Mouse (Mus musculus) liver, embryonic 16.5 days (tissue): ENCODE measurements at regions not wholly inside any gene's neighbourhood (a gene's known extent, or its start where the extent isn't known, plus 50 kb on each side); places are given as distances from the start of the nearest gene placed in this dataset.

ENCODE experiments used
- ATAC-seq: fragments of 200-750 bp; cut with Nextera tagmentation; 2 replicates; pipeline ENCODE4 v1.8.0; 2017; ENCODE audit warnings: low read depth, mild to moderate bottlenecking, moderate number of reproducible peaks, moderate library complexity
- H3K27ac ChIP-seq: fragments of 300-500 bp; sonication (generic); 2 replicates; pipeline ENCODE4 v1.5.1; 2014; ENCODE audit warnings: mild to moderate bottlenecking, low read length
- H3K27me3 ChIP-seq: fragments of 300-500 bp; sonication (generic); 2 replicates; pipeline ENCODE4 v1.6.1; 2014; ENCODE audit warnings: low read depth, low read length, mixed read lengths; ENCODE audit not compliant: control insufficient read depth, insufficient read depth
- H3K36me3 ChIP-seq: fragments of 300-500 bp; sonication (generic); 2 replicates; pipeline ENCODE4 v1.6.1; 2014; ENCODE audit warnings: mild to moderate bottlenecking; ENCODE audit not compliant: control insufficient read depth, insufficient read depth
- H3K4me1 ChIP-seq: fragments of 300-500 bp; sonication (generic); 2 replicates; pipeline ENCODE4 v1.6.1; 2014; ENCODE audit warnings: low read depth, low read length, mixed read lengths; ENCODE audit not compliant: control insufficient read depth
- H3K4me2 ChIP-seq: fragments of 300-500 bp; sonication (generic); 2 replicates; pipeline ENCODE4 v1.6.1; 2014; ENCODE audit warnings: low read depth, low read length, mixed read lengths
- H3K4me3 ChIP-seq: fragments of 300-500 bp; sonication (generic); 2 replicates; pipeline ENCODE4 v1.5.1; 2014; ENCODE audit warnings: low read depth, mild to moderate bottlenecking, low read length
- H3K9ac ChIP-seq: fragments of 300-500 bp; sonication (generic); 2 replicates; pipeline ENCODE4 v1.6.1; 2014; ENCODE audit warnings: low read depth, low read length
- H3K9me3 ChIP-seq: fragments of 300-500 bp; sonication (generic); replicated peaks from 2 replicates; pipeline ENCODE4 v1.6.1; 2016; ENCODE audit warnings: low read length; ENCODE audit not compliant: control insufficient read depth
- WGBS: fragments of 180-500 bp; shearing (Covaris S2); extraction: QIAGEN DNeasy Blood & Tissue Kit; methylation state at CpG from one replicate; pipeline ENCODE4 v1.1.7; 2014; ENCODE audit not compliant: insufficient replicate concordance; 5-methylcytosine and 5-hydroxymethylcytosine counted together

- Histone ChIP-seq H3K9me3 (no peaks in the 10 kb centered on the region), H3K27me3 (no peaks in the 10 kb centered on the region), H3K4me1 (no peaks in the 10 kb centered on the region), H3K4me2 (no peak overlapping the region), H3K4me3 (no peak overlapping the region), H3K27ac (no peak overlapping the region), H3K9ac (no peak overlapping the region), H3K36me3 (no peaks in the 10 kb centered on the region)
- WGBS = 59% methylated on average over 3 of the region's 3 CpGs
- no peak for ATAC-seq
Measured at GRCm38 (mm10) chr10:117579210-117579609, 50.1 kb upstream of the Cpm start.

DNA sequence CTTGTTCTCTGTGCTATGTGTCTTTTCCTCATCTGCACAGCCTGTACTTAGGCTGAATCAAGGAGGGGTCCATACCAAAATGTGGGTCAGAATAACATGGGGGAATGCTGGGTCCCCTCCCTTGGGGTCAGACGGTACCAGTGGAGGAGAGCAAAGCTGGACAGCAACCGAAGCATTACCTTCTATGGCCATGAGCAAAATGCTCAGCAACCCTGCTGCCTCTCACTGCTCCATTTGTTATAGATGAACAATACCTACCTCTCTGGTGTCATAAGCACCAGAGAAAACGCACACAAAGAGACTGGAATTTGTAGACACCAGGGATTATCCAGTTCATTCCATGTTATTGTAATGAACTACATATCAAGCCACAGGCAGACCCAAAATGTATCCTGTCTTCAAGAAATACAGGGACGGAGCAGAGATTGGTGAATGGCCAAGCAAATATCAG, 50.6 kb upstream of the Cpm start:
- Histone ChIP-seq H3K9me3 (no peaks in the 10 kb centered on the region), H3K36me3 (no peaks in the 10 kb centered on the region), H3K9ac (no peak overlapping the region), H3K27me3 (no peaks in the 10 kb centered on the region), H3K27ac (no peak overlapping the region), H3K4me3 (no peak overlapping the region), H3K4me2 (no peak overlapping the region), H3K4me1 (no peaks in the 10 kb centered on the region)
- WGBS = 66% methylated on average over 4 of the region's 4 CpGs
- ATAC-seq = no peak

DNA sequence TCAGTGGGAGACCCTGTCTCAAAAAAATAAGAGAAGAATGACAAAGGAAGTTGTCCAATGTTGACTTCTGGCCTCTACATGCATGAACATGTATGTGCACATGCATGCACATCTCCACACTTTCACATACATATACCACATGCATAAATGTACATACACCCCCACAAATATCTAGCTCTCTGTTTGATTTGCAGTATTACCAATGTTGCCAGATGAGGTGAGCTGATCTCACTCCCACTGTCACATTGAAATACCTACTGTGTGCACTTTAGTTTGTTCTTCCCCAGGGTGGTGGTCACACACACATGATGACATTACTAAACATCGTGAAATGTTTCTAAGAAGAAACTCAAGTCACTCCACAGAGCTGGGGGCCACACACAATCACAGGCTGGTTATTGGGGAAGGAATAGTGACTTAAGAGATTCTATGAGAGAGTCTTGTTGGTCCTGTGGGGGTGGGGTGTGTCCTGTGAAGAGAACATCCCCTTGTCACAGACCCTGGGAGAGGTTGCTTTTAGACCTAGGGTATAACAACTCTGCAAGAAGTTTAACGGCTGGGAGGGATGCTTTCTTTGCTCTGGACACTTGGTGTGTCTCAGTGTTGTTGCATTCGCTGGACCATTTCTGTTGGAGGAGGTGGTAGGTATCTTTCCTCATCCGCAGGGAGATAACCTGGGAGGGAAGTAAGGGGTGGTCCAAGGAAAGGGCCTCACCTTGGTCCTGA, 51.2 kb upstream of the Cpm start:
- Histone ChIP-seq H3K27ac (no peak overlapping the region), H3K4me3 (no peak overlapping the region), H3K4me2 (no peak overlapping the region), H3K9ac (no peak overlapping the region), H3K9me3 (no peaks in the 10 kb centered on the region), H3K36me3 (no peaks in the 10 kb centered on the region), H3K27me3 (no peaks in the 10 kb centered on the region), H3K4me1 (no peaks in the 10 kb centered on the region)
- no peak for ATAC-seq
- WGBS = 56% methylated on average over 4 of the region's 4 CpGs

DNA sequence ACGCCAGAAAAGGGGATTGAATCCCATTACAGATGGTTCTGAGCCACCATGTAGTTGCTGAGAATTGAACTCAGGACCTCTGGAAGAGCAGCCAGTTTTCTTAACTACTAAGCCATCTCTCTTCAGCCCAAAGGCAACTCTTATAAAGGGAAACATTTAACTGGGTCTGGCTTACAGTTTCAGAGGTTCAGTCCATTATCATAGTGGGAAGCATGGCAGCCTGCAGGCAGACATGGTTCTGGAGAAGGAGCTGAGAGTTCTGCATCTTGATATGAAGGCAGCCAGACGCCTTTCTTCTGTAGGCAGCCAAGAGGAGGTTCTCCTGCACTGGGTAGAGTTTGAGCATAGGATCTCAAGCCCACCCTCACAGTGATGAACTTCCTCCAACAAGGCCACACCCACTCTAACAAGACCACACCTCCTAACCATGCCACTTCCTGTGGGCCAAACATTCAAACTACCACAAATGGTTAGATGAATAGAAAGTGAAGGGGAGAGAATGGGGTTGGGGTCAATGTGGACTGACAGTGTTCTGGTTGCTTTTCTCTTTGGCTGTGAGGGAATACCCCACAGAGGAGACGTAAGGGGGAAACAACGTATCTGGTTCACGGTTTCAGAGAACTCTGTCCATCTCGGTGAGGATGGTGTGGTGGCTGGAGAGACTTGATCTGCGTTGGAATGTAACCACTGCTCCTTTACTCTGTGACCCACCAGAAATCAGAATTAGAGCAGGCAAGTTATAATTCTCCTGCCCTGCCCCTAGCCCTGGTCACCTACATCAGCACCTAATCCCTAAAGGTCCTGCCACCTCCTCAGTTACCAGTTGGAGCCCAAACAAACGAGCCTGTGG, 52.2 kb upstream of the Cpm start:
- Histone ChIP-seq H3K9ac (no peak overlapping the region), H3K9me3 (no peaks in the 10 kb centered on the region), H3K27ac (no peak overlapping the region), H3K27me3 (peaks cover 2% of the 10 kb centered on the region), H3K36me3 (no peaks in the 10 kb centered on the region), H3K4me3 (no peak overlapping the region), H3K4me2 (no peak overlapping the region), H3K4me1 (no peaks in the 10 kb centered on the region)
- no peak for ATAC-seq
- 63% methylated on average over 8 of the region's 8 CpGs for WGBS

- no peaks in the 10 kb centered on the region for H3K4me1 ChIP-seq
- no peak overlapping the region for H3K4me2 ChIP-seq
- H3K27ac ChIP-seq = no peak overlapping the region
- no peak overlapping the region for H3K9ac ChIP-seq
- H3K4me3 ChIP-seq = no peak overlapping the region
- no peaks in the 10 kb centered on the region for H3K36me3 ChIP-seq
- H3K9me3 ChIP-seq = no peaks in the 10 kb centered on the region
- 69% methylated on average over 10 of the region's 10 CpGs for WGBS
- ATAC-seq = no peak
- H3K27me3 ChIP-seq = peaks cover 4% of the 10 kb centered on the region
Measured at GRCm38 (mm10) chr10:117576154-117576859, 53.0 kb upstream of the Cpm start.

GRCm38 (mm10) chr10:117575404-117576153, 53.7 kb upstream of the Cpm start:
- H3K9me3 ChIP-seq = no peaks in the 10 kb centered on the region
- H3K4me3 ChIP-seq = no peak overlapping the region
- WGBS = 54% methylated on average over 14 of the region's 14 CpGs
- H3K4me1 ChIP-seq = no peaks in the 10 kb centered on the region
- H3K27ac ChIP-seq = no peak overlapping the region
- no peak overlapping the region for H3K9ac ChIP-seq
- peaks cover 4% of the 10 kb centered on the region for H3K27me3 ChIP-seq
- no peak for ATAC-seq
- no peaks in the 10 kb centered on the region for H3K36me3 ChIP-seq
- H3K4me2 ChIP-seq = no peak overlapping the region

- Histone ChIP-seq H3K27ac (no peak overlapping the region), H3K27me3 (peaks cover 4% of the 10 kb centered on the region), H3K9me3 (no peaks in the 10 kb centered on the region), H3K4me1 (no peaks in the 10 kb centered on the region), H3K4me3 (no peak overlapping the region), H3K36me3 (no peaks in the 10 kb centered on the region), H3K9ac (no peak overlapping the region), H3K4me2 (no peak overlapping the region)
- WGBS = 76% methylated on average over 3 of the region's 3 CpGs
- no peak for ATAC-seq
Measured at GRCm38 (mm10) chr10:117574915-117575314, 54.4 kb upstream of the Cpm start.

DNA sequence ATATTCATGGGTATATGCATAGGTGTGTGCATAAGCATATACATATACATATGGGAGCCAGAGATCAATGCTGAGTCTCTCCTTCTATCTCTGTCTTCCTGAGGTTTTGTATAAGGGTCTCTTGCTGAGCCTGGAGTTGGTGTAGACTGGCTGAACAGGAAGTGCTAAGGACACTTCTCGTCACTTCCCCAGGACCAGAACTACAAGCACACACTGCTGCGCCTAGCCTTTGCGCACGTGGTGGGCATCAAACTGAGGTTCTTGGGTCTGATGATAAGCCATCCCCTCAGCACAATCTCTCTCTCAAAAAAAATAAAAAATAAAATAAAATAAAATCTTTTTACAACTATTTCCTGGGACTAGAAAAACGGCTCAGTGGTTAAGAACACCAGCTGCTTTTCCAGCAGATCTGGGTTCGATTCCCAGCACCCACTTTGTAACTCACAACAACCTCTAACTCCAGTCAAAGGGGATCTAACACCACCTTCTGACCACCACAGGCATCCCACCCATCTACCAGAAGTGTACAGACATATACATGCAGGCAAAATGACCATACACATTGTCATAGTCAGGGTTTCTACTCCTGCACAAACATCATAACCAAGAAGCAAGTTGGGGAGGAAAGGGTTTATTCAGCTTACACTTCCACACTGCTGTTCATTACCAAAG, 55.1 kb upstream of the Cpm start:
- no peaks in the 10 kb centered on the region for H3K9me3 ChIP-seq
- no peaks in the 10 kb centered on the region for H3K4me1 ChIP-seq
- H3K4me3 ChIP-seq = no peak overlapping the region
- no peaks in the 10 kb centered on the region for H3K36me3 ChIP-seq
- no peak overlapping the region for H3K4me2 ChIP-seq
- no peak for ATAC-seq
- WGBS = 64% methylated on average over 6 of the region's 6 CpGs
- no peak overlapping the region for H3K9ac ChIP-seq
- H3K27me3 ChIP-seq = peaks cover 4% of the 10 kb centered on the region
- H3K27ac ChIP-seq = no peak overlapping the region
